Mouse (Mus musculus): ENCODE data around the gene Retreg1. TPM values are rescaled to one million over a fixed set of nuclear protein-coding genes. Genes with fewer than 3 reads are reported as not detected.

Gene Retreg1
- polyA plus RNA-seq, 1 experiment from 2014 or later = 4.7 TPM

DNA sequence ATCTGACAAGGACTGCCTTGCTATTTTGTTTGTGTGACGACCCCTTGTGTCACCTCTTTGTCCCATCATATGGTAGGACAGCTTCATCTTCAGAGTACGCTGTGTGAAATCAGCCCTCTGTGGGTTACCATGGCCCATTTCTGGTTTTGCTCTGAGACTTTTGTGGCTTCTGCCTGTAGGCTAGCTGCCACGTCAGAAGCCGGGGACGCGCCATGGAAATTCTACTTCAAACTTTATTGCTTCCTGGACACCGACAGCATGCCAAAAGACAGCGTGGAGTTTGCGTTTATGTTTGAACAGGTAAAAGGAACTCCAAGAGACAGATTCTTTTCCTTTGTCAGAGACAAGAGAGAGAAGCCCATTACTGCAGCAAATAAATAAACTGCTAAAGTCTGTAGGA is 36.1 kb upstream of the Retreg1 start:
- WGBS = 93% methylated on average over 9 of the region's 9 CpGs
- no peak overlapping the region for H3K9ac ChIP-seq
- no peak overlapping the region for H3K4me2 ChIP-seq
- H3K4me3 ChIP-seq = no peak overlapping the region
- H3K36me3 ChIP-seq = peaks cover 96% of the 10 kb centered on the region
- no peak for ATAC-seq (ENCODE audit: insufficient number of reproducible peaks, insufficient read depth, low FRiP score, low TSS enrichment, low read depth)
- H3K27ac ChIP-seq = no peak overlapping the region
- no peaks in the 10 kb centered on the region for H3K9me3 ChIP-seq
- H3K4me1 ChIP-seq = no peaks in the 10 kb centered on the region
- H3K27me3 ChIP-seq = no peaks in the 10 kb centered on the region

GRCm38 (mm10) chr15:25808677-25809460 is 34.1 kb upstream of the Retreg1 start:
- ATAC-seq (ENCODE audit: insufficient number of reproducible peaks, insufficient read depth, low FRiP score, low TSS enrichment, low read depth) = no peak
- 88% methylated on average over 20 of the region's 20 CpGs for WGBS
- H3K36me3 ChIP-seq = peaks cover 94% of the 10 kb centered on the region
- H3K4me3 ChIP-seq = no peak overlapping the region
- no peaks in the 10 kb centered on the region for H3K4me1 ChIP-seq
- no peaks in the 10 kb centered on the region for H3K9me3 ChIP-seq
- no peak overlapping the region for H3K27ac ChIP-seq
- no peaks in the 10 kb centered on the region for H3K27me3 ChIP-seq
- no peak overlapping the region for H3K9ac ChIP-seq
- H3K4me2 ChIP-seq = no peak overlapping the region

GRCm38 (mm10) chr15:25809669-25810068 is 33.3 kb upstream of the Retreg1 start:
- WGBS = 87% methylated on average over 6 of the region's 6 CpGs
- no peak overlapping the region for H3K9ac ChIP-seq
- peaks cover 92% of the 10 kb centered on the region for H3K36me3 ChIP-seq
- no peaks in the 10 kb centered on the region for H3K4me1 ChIP-seq
- no peak overlapping the region for H3K4me3 ChIP-seq
- H3K27me3 ChIP-seq = no peaks in the 10 kb centered on the region
- no peaks in the 10 kb centered on the region; the same call in 1 of the 2 replicates for H3K9me3 ChIP-seq
- H3K4me2 ChIP-seq = no peak overlapping the region
- H3K27ac ChIP-seq = no peak overlapping the region
- no peak for ATAC-seq (ENCODE audit: insufficient number of reproducible peaks, insufficient read depth, low FRiP score, low TSS enrichment, low read depth)

- Histone ChIP-seq H3K9me3 (peaks cover 12% of the 10 kb centered on the region), H3K9ac (no peak overlapping the region), H3K4me3 (no peak overlapping the region), H3K36me3 (peaks cover 86% of the 10 kb centered on the region), H3K27me3 (no peaks in the 10 kb centered on the region), H3K4me2 (no peak overlapping the region), H3K27ac (no peak overlapping the region), H3K4me1 (no peaks in the 10 kb centered on the region)
- no peak for ATAC-seq (ENCODE audit: insufficient number of reproducible peaks, insufficient read depth, low FRiP score, low TSS enrichment, low read depth)
- 88% methylated on average over 11 of the region's 11 CpGs for WGBS
Observed at GRCm38 (mm10) chr15:25811834-25812250, 31.1 kb upstream of the Retreg1 start.

DNA sequence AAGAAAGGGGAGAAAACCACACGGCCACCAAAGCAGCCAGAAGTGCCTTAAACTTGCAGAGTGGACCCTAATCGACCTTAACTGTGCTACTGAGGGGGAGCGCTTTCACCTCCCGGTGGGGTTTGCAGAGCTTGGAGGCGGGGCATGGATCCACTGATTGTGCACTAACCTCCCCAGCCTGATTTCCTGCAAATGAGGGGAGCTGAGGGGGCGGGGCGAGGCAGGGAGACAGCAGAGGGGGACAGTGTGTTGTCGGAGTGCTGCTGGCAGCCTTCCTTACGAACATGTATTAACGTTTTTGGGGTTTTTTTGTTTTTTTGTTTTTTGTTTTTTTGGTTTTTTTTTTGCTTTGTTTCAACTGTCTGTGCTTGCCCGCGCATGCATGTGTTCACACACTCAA is 30.5 kb upstream of the Retreg1 start:
- Histone ChIP-seq H3K36me3 (peaks cover 80% of the 10 kb centered on the region), H3K27ac (no peak overlapping the region), H3K9me3 (peaks cover 12% of the 10 kb centered on the region), H3K4me2 (no peak overlapping the region), H3K27me3 (no peaks in the 10 kb centered on the region), H3K4me3 (no peak overlapping the region), H3K4me1 (no peaks in the 10 kb centered on the region), H3K9ac (no peak overlapping the region)
- no peak for ATAC-seq (ENCODE audit: insufficient number of reproducible peaks, insufficient read depth, low FRiP score, low TSS enrichment, low read depth)
- 76% methylated on average over 12 of the region's 12 CpGs for WGBS

- Histone ChIP-seq H3K4me1 (no peaks in the 10 kb centered on the region), H3K9ac (no peak overlapping the region), H3K27ac (no peak overlapping the region), H3K4me2 (no peak overlapping the region), H3K4me3 (no peak overlapping the region), H3K9me3 (peaks cover 12% of the 10 kb centered on the region), H3K36me3 (peaks cover 60% of the 10 kb centered on the region), H3K27me3 (no peaks in the 10 kb centered on the region)
- no peak for ATAC-seq (ENCODE audit: insufficient number of reproducible peaks, insufficient read depth, low FRiP score, low TSS enrichment, low read depth)
- WGBS = 86% methylated on average over 3 of the region's 3 CpGs
Observed at GRCm38 (mm10) chr15:25814535-25814934, 28.4 kb upstream of the Retreg1 start.

- no peak overlapping the region for H3K4me2 ChIP-seq
- no peaks in the 10 kb centered on the region for H3K4me1 ChIP-seq
- no peak for ATAC-seq (ENCODE audit: insufficient number of reproducible peaks, insufficient read depth, low FRiP score, low TSS enrichment, low read depth)
- peaks cover 34% of the 10 kb centered on the region for H3K36me3 ChIP-seq
- no peak overlapping the region for H3K9ac ChIP-seq
- WGBS = 87% methylated on average over 2 of the region's 2 CpGs
- no peaks in the 10 kb centered on the region for H3K27me3 ChIP-seq
- H3K4me3 ChIP-seq = no peak overlapping the region
- no peak overlapping the region for H3K27ac ChIP-seq
- H3K9me3 ChIP-seq = peaks cover 12% of the 10 kb centered on the region
Observed at GRCm38 (mm10) chr15:25817191-25817590, 25.8 kb upstream of the Retreg1 start.

DNA sequence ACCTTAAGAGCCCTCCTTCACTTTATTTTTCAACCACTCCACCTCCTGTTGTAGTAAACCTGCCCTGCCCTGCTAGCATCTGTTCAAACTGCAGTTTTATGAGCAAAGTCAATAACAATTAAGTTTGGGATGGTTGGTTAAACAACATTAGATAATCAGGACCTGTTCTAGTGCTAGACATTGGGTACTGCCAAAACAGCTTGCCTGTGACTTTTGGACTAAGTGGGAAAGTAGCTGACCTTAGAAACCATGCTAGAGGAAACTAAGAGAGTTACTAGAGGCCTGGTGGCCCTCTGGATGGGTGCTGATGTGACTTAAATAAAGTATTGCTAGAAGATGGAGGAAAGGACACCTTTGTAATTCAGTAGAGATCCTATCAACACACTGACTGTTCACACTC is 21.0 kb upstream of the Retreg1 start:
- Histone ChIP-seq H3K4me2 (no peak overlapping the region), H3K9me3 (no peaks in the 10 kb centered on the region), H3K27ac (no peak overlapping the region), H3K27me3 (no peaks in the 10 kb centered on the region), H3K4me3 (no peak overlapping the region), H3K9ac (no peak overlapping the region), H3K4me1 (no peaks in the 10 kb centered on the region), H3K36me3 (no peaks in the 10 kb centered on the region)
- no peak for ATAC-seq (ENCODE audit: insufficient number of reproducible peaks, insufficient read depth, low FRiP score, low TSS enrichment, low read depth)

DNA sequence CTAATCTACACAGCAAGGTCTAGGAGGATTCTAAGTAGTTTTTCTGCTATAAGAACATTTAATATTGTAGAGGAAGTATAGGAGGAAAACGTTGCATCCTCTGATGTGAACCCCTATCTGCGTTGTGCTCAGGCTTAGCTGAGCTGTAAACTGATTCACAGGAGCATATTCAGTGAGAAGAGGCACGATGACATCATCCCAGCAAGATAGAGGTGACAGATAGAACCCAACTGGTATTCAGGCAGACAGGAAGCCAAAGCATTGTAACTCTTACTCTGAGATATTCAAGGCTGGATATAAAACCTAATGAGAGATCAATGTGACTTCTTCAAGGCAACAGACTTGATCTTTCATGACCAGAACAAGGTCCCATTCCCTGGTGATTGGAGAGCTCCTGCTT is 20.3 kb upstream of the Retreg1 start:
- WGBS = 65% methylated on average over 3 of the region's 3 CpGs
- no peak overlapping the region for H3K9ac ChIP-seq
- H3K27me3 ChIP-seq = no peaks in the 10 kb centered on the region
- H3K27ac ChIP-seq = no peak overlapping the region
- no peak overlapping the region for H3K4me2 ChIP-seq
- ATAC-seq (ENCODE audit: insufficient number of reproducible peaks, insufficient read depth, low FRiP score, low TSS enrichment, low read depth) = no peak
- H3K9me3 ChIP-seq = no peaks in the 10 kb centered on the region
- no peaks in the 10 kb centered on the region for H3K4me1 ChIP-seq
- no peak overlapping the region for H3K4me3 ChIP-seq
- no peaks in the 10 kb centered on the region for H3K36me3 ChIP-seq

- ATAC-seq (ENCODE audit: insufficient number of reproducible peaks, insufficient read depth, low FRiP score, low TSS enrichment, low read depth) = no peak
- H3K27me3 ChIP-seq = no peaks in the 10 kb centered on the region
- WGBS = 86% methylated on average over 8 of the region's 8 CpGs
- H3K4me3 ChIP-seq = no peak overlapping the region
- H3K9ac ChIP-seq = no peak overlapping the region
- no peaks in the 10 kb centered on the region for H3K4me1 ChIP-seq
- no peak overlapping the region for H3K27ac ChIP-seq
- H3K9me3 ChIP-seq = no peaks in the 10 kb centered on the region
- no peak overlapping the region for H3K4me2 ChIP-seq
- no peaks in the 10 kb centered on the region for H3K36me3 ChIP-seq
Observed at GRCm38 (mm10) chr15:25826531-25826961, 16.4 kb upstream of the Retreg1 start.

DNA sequence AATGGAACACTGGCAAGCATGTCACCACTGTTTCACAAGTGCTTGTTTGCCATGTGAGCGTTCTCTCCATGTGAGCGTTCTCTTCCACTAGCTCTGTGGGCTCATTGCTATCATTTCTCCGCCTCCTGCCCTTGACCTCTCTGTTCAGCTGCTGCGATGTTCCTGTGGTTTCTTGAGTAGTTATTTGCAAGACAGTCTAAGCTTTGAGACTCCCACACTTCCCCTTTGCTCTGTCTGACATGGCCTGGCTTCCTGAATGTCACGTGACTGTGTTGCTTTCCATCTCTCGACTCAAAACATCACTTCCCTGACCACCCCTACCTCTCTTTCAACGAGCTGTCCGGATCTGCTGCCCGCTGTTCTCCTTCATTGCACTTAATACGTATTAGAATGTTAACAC is 14.5 kb upstream of the Retreg1 start:
- H3K9me3 ChIP-seq = no peaks in the 10 kb centered on the region
- H3K9ac ChIP-seq = no peak overlapping the region
- H3K27ac ChIP-seq = no peak overlapping the region
- no peaks in the 10 kb centered on the region for H3K36me3 ChIP-seq
- no peak overlapping the region for H3K4me2 ChIP-seq
- no peaks in the 10 kb centered on the region for H3K27me3 ChIP-seq
- no peak for ATAC-seq (ENCODE audit: insufficient number of reproducible peaks, insufficient read depth, low FRiP score, low TSS enrichment, low read depth)
- no peak overlapping the region for H3K4me3 ChIP-seq
- H3K4me1 ChIP-seq = no peaks in the 10 kb centered on the region
- WGBS = 80% methylated on average over 10 of the region's 10 CpGs

DNA sequence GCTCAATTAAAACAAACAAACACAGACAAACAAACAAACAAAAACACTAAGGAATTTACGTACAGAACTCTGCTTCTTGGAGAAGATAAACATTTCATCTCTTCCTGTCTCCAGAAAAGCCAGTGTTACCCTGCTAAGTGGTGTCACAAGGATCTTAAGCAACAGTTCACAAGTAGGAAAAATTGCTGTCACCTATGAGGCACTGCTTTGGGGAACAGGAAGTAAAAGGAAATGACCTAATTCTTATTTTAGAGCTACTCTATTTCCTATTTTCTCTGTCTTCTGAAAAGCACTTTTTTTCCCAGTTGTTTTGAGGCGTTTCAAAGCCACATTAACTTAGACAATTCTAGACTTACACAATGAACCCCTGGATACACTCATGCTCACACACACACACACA is 12.6 kb upstream of the Retreg1 start:
- Histone ChIP-seq H3K27me3 (no peaks in the 10 kb centered on the region), H3K36me3 (no peaks in the 10 kb centered on the region), H3K4me3 (no peak overlapping the region), H3K4me2 (no peak overlapping the region), H3K9me3 (no peaks in the 10 kb centered on the region), H3K4me1 (no peaks in the 10 kb centered on the region), H3K27ac (no peak overlapping the region), H3K9ac (no peak overlapping the region)
- WGBS = 70% methylated on average over 2 of the region's 2 CpGs
- ATAC-seq (ENCODE audit: insufficient number of reproducible peaks, insufficient read depth, low FRiP score, low TSS enrichment, low read depth) = no peak

All from embryonic facial prominence, embryonic 13.5 days (tissue).